Mouse (Mus musculus) c-Kit-positive CD71-positive TER-119-negative erythroid progenitor cells, embryonic 14.5 days (primary cell): ENCODE data around the gene Cdk6.
A peak's percentile ranks its signal among the peaks of the same experiment; 100 is the strongest.
"Not testable (repeated sequence)": the region's sequence is repeated elsewhere in the genome, so short reads cannot be mapped to it uniquely, and the experiment has no call there.

ENCODE experiments used
- DNase-seq: peaks from one replicate; pipeline ENCODE4 v3.0.0-alpha.2; 2013; ENCODE audit warnings: low read depth

Cdk6 gene

DNA sequence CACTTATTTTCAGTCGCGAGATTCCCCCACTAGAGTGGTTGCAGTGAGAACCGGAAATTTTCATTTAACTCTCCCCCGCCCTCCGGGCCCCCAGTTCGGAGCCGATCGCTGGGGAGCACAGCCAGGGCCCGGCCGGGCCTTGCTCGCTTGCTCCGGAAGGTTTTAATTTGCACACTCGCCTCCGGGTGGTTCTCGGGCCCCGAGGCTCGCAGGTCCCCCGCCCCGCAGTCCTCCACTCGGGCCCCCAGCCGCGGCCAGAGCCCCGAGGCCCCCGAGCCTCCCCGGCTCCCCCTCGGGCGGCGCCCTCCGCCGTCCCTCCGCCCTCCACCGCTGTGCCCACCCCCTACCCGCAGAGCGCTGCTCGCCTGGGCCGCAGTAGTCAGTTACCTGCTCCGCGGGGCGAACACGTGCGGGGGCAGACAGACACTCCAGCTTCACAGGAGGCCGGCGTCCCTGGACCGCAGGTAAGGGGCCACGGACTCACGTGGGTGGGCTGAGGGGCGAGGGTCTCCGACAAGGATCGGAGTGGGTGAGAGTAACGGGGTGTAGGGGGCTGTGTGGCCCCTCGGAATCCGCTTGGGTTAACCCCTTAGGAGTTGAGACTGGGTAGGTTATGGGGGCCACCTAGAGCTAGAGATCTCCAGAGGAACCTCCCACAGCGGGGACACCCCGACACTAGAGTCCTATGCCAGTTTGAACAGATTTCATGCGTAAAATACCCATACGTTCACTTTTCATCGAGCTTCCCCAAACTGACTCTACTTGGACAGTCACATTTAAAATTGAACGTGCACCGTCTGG is at the start of gene Cdk6:
Gene Cdk6, plus strand, starts transcription at position 375 of the 801 bp plus-strand sequence.
- no peak for DNase-seq

DNA sequence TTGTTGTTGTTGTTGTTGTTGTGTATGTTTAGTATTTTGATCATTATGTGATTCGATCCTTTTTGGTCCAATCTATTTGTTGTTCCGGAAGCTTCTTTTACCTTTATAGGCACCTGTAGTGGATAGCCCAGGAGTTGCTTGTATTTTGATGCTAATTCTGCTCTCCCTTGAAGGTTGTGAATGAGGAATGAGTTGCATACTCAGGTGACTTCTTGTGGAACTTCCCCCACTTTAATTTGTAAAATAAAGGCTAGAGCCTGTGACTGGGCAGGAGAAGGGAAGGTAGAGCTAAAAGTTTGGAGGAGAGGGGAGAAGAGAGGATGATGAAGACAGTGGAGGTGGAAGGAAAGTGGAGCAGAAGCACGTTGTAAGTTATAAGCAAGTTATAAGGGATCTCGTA is 47.6 kb upstream of the Cdk6 start:
- no peak for DNase-seq

GRCm38 (mm10) chr5:3300801-3301457 is 40.4 kb upstream of the Cdk6 start:
- peak; percentile 2 for DNase-seq

DNA sequence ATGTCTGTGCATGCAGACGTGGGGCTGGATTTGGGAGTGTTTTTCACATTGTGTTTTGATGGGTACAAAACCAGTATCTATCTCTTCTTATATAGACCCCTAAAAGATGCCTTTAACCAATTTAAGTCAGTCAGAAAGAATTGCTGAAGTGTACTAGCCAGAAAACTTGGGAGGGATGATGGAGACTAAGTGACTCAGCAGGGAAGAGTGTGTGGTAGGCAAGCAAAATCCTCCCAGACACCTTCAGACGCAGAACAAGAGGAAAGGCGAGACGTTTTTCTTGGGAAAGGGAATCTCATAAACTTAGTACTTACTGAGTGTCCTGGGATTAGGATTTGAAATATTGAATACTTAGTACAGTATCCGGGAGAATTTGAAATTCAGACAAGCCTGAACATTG is 39.8 kb upstream of the Cdk6 start:
- DNase-seq = no peak

- no peak for DNase-seq
These were observed 37.4 kb upstream of the Cdk6 start for GRCm38 (mm10) chr5:3303876-3304275.

DNA sequence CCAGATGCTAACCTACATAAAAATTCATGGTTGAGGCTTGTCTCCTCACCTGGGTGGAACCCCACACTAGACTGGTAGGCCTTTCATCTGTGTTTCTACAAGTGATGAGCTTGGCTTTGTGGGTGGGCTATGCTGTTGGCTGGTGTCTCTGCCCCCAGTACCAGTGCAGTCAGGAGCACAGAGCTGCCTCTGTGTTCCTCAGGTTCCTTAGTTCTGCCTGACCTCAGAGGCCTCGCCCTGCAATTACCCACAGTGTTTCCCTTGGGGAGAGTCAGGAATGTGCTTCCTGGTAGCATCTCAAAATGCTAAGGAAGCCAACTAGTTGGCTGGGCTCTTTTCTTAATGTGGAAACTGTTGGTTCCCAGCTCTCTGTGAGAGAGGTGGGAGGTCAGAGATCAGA is 35.1 kb upstream of the Cdk6 start:
- no peak for DNase-seq

- DNase-seq = no peak
These were observed 32.2 kb upstream of the Cdk6 start for GRCm38 (mm10) chr5:3309122-3309521.

DNA sequence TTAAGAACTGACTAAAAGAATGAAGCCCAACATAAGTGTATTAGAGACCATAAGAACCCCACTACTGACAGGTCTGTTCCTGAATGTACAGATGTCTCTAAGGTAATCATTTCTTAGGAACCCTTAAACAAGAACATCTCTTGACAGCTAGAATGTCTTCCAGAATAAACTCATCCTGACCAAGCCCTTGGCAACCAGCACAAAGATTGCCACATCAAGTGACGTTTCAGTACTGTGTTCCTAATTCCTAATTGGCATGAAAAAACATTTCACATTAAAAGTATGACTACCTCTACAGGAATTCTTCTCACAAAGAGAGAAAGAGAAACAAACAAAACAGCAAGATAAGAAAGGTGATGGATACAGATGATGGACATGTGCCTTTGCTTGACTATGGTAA is 31.7 kb upstream of the Cdk6 start:
- no peak for DNase-seq

DNA sequence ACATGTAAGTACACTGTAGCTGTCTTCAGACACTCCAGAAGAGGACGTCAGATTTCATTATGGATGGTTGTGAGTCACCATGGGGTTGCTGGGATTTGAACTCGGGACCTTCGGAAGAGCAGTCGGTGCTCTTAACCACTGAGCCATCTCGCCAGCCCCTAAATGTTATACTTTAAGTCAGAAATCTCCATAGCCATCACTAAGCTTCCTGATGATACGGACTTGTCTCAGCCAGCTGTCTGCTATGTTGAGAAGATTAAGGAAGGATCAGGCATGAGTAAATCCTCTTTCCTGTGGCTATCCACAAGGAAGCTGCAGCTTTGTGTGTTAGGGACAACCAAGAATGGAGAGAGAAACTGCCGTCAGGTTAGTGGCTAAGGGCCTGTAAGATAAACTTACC is 30.1 kb upstream of the Cdk6 start:
- not testable (repeated sequence) for DNase-seq

GRCm38 (mm10) chr5:3317724-3318123 is 23.6 kb upstream of the Cdk6 start:
- DNase-seq = not testable (repeated sequence)

DNA sequence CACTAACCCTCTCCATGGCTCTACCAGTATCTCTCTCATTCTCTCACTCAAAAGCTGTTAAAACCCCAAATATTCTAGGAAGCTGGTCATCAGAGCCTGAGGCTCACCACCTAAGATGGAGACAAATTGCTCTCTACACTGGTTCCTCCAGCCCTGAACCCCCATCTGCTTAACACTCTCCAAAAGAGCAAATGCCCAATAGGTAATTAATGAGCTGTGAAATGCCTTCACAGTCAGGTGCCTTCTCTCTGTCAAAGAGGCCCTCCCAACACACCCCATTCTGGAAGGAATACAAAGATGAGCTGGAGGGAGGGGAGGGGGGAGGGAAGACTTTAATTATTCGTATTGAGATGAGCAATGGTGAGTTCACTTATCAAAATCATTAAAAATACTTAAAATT is 21.1 kb upstream of the Cdk6 start:
- no peak for DNase-seq

DNA sequence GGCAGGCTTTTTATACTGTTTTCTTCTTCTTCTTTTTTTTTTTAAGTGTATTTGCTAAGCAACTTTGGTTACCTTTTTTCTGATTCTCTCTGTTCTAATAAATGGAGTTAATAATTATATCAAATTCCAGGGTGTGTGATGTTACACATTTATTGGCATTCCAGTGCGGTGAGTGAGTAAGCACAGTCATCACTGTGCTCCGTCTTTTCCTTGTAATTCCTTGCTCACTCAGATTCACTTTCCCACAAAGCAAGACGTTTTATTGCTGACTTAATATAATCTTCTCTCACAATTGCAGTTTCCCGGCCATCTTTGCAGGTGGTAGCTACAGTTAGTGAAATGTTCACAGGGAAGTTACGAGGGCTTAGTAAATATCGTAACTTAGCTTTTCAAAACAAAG is 19.2 kb upstream of the Cdk6 start:
- DNase-seq = no peak

DNA sequence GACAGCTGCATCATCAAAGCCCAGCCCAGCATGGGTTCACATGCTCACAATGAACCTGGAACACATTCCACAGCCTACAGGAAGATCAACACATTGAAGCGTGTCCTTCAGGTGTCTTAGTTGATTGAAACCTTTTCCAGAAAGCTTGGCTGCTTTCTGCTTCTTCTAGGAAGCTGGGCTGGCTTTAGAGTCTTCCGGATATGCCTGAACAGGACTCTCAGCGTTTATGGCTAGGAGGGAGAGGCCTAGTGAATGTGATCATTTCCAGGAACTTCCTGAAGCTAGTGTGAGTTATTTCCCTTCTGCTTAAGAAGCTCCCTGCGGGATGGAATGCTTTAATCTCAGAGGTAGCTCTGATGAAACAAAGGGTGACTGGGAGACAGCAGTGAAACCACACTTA is 17.2 kb upstream of the Cdk6 start:
- DNase-seq = no peak

GRCm38 (mm10) chr5:3329361-3329760 is 11.9 kb upstream of the Cdk6 start:
- no peak for DNase-seq

GRCm38 (mm10) chr5:3330932-3331331 is 10.4 kb upstream of the Cdk6 start:
- DNase-seq = no peak

- not testable (repeated sequence) for DNase-seq
These were observed 8.3 kb upstream of the Cdk6 start for GRCm38 (mm10) chr5:3333019-3333418.

- not testable (repeated sequence) for DNase-seq
These were observed 786 bp upstream of the Cdk6 start for GRCm38 (mm10) chr5:3340340-3341058.

- no peak for DNase-seq
These were observed 866 bp downstream of the Cdk6 start for GRCm38 (mm10) chr5:3341931-3342770.

GRCm38 (mm10) chr5:3342771-3343565 is 1.7 kb downstream of the Cdk6 start:
- DNase-seq = no peak

DNA sequence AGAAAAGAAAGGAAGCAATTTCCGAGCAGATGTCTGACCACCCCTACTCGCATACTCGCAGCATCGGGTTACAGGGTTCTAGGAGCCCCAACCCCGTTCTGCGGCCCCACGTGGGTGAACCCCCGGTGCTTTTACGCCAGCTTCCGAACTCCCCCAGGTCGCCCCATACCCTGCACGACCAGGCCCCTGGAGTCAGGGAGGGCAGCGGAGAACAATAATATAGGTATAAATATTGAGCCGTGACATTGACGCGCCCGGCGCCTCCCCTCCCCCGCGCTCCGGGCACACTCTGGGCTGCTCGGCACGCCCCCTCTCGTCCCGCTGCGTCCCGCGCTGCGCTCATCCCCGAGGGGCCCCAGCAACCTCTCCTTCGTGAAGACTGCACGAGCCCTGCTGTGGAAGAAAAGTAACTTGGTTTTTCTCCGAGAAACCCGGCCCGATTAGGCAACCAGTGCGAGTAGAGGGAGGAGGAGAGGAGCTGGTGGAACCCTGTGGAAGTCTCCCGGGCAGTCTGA is 2.3 kb downstream of the Cdk6 start:
- peak; percentile 55 for DNase-seq

DNA sequence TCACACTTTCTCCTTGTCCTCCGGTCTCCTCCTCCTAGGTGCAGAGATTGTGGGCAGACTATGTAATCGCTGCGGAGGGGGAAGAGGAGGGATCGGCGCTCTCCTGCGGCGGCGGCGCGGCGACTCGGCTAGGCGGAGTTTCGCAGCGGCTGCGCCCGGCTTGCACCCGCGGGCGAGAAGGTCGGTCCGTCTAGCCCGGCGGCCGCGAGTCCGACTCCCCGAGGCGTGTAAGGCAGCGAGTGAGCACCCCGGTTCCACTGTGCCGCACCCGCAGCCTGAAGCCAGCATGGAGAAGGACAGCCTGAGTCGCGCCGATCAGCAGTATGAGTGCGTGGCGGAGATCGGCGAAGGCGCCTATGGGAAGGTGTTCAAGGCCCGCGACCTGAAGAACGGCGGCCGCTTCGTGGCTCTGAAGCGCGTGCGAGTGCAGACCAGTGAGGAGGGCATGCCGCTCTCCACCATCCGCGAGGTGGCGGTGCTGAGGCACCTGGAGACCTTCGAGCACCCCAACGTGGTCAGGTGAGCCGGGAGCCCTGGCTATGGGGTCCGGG is 2.9 kb downstream of the Cdk6 start:
- peak; percentile 63 for DNase-seq
